Mouse (Mus musculus) mesoderm, embryonic 11.5 days (tissue): ENCODE data around the gene Mtss1l.
A peak's percentile ranks its signal among the peaks of the same experiment; 100 is the strongest.

Experiments used
- DNase-seq: peaks from one replicate; pipeline ENCODE4 v3.0.0-alpha.2; 2012; ENCODE audit warnings: low read depth, low spot score

Mtss1l gene

DNA sequence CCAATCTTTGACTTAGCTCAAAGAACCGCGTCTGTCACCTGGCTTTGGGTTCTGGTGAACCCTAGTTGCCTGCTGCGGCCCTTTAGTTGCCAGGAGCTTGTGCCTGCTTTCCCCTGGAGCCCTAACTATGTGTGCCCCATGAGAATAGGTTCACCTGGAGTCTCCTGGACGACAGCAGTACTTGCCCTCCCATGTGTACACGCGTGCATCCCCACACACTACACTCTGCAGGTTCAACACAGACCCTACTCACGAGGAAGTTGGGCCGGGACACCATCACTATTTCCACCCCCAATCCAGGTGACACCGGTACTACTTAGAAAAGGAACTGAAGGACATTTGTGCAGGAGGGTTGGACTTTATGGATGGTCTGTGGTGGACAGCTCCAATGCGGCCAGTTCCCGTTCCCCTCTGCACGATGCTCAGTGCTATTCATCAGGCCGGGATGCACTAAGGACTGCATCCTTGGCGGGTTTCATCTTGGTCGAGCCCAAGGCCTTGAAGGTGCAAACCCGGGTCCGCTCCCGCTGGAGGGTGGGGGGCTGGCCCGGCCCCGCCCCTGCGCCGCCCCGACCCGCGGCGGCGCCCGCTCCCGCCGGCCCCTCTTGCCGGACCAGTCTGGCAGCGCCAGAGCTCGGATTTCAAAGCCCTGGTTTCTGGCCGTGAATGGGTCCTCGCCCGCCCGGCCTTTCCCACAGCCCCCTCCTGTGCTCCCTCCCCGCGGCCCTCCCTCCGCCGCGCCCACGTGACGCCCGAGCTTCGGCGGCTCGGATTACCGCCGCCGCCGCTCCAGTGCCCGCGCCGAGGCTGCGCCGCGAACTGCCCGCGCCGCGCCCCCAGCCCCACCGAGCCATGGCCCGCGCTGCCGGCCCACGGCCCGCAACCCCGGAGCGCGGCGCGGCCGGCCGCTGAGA, at the start of gene Mtss1l:
Gene Mtss1l, plus strand, starts transcription at position 792 of the 914 bp plus-strand sequence.
- peak; percentile 92 for DNase-seq

DNA sequence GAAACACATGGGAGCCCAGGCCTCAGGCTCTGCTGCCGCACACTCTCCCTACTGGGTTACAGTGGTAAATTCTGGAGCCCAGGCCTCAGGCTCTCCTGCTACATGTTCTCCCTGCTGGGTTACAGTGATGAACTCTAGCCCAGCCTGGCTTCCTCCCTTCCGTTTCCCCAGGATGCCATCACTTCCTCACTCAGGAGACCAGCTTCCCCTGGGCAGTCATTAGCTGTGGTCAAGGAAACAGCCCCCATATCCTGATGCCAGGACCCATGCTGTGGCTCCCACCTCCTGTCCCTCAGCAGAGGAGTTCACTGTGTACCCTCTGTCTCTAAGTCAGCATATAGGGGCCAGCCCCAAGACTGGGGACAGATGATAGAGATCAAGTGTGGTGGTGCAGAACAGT, 49.1 kb upstream of the Mtss1l start:
- DNase-seq = no peak

GRCm38 (mm10) chr8:110673168-110673567, 48.1 kb upstream of the Mtss1l start:
- DNase-seq = no peak

DNA sequence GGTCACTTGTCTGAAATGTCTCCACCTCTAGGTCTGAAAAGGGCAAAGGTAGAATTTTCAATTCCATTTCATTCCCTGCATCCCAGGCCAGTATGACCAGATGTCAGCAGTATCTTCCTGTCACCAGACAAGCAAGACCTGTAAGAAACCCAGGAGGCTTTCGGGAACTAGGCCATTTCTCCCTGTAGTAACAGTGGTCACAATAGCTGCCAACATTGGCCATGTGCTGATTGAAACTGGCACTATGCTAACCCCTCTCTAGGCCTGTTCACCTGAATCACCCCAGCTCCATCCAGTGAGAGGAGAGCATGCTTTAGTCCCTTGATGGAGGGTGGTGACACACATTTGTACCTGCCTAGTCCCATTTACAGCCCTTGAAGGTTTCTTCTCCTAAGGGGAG, 46.7 kb upstream of the Mtss1l start:
- DNase-seq = no peak

DNA sequence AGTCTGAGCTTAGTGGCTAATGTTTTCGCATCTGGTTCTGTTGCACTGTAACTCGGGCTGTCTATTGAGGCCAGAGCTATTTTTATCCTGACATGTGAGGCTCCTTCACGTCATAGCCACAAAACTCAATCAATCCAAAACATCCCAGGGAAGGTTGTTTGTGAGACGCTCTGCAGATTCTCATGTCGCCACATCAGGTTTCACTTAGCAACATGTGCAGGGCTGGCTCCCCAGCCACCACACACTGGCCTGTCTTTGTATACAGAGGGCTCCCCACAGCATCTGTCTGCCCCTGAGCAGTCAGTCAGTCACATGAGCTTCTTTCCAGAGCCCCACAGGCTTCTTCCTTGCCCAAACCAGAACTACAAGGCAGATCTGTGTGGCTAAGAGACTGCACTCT, 44.6 kb upstream of the Mtss1l start:
- DNase-seq = peak; percentile 50

DNA sequence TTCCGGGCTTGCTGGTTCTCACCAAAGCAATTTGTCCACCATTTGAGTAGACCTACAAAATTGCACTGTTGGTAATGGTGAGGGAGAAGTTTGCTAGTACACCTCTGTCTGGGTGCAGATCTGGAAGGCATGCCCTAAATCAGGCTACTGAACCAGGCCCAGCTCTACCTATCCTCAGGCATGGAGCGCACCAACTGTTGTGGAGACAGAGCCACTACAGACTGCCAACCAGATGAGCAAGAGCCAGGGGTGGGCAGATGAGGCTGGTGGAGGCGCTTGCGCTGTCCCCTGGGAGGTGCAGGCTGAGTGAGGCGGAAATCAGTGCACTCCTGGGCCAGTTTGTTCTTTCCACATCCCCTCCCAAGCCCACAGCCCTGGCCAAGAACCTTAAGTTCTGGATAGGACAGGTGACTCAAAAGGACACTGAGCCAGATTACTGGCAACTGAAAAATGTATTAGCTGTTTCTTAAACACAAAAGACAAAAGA, 44.1 kb upstream of the Mtss1l start:
- DNase-seq = no peak

- no peak for DNase-seq
These were observed 42.3 kb upstream of the Mtss1l start for GRCm38 (mm10) chr8:110678989-110679388.

DNA sequence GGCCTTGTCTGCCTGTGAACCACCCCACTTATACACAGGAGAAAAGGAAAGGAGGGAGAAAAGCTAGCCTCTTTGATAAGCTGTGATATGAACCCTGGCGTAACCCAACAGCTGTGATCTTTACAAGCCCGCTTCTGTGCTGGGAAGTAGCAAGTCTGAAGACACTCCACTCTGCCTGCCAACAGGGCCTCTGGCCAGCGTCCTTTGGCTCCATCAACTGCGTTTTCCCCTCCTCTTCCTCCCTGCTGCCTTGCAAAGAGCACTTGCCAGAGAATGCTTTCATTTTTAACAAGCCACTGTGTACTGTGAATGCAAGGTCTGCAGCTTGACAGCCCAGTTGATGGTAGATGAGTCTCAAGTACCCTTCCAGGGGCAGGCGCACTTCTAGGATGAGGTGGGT, 33.5 kb upstream of the Mtss1l start:
- DNase-seq = no peak

- no peak for DNase-seq
These were observed 31.3 kb upstream of the Mtss1l start for GRCm38 (mm10) chr8:110689961-110690360.

GRCm38 (mm10) chr8:110694226-110694625, 27.1 kb upstream of the Mtss1l start:
- no peak for DNase-seq

DNA sequence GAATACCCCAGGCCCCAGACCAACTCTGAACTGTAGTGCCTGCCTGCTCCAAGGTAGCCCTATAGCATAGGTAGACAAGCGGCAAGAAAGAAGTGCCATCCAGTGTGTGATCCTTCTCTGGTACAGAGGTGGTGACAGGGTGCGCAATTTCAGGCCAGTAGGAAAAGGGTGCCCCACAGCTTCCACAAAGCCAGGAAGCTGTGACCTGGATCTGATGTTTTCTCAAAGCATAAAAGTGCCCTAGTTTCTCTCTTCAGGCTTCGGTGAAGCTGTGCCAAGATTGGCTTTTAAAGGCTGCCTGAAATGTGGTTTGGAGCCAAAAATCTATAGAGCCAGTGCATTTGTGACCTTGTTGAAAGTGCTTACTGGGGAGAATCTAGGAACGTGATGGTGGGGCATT, 26.4 kb upstream of the Mtss1l start:
- no peak for DNase-seq

- DNase-seq = no peak
These were observed 25.8 kb upstream of the Mtss1l start for GRCm38 (mm10) chr8:110695431-110695830.

GRCm38 (mm10) chr8:110696051-110696450, 25.2 kb upstream of the Mtss1l start:
- no peak for DNase-seq

DNA sequence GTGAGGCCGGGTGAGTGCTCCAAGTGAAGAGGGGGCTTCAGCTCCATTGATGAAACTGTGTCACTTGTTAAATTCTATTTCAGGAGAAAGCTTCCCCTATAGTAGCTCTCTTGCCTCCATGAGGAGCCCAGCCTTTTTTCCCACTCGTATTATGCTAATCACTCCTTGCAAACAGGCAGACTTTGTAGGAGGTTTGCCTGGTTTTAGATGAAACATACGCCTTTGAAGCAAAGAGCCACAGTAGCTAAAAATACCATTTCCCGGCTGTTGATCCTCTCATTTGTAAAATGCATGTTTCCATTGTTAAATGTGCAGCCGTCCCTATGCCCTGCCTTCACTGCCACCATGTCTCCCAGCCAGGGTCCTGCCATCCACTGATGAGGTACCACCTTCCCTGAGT, 23.7 kb upstream of the Mtss1l start:
- DNase-seq = no peak

GRCm38 (mm10) chr8:110698098-110698497, 23.2 kb upstream of the Mtss1l start:
- DNase-seq = no peak

DNA sequence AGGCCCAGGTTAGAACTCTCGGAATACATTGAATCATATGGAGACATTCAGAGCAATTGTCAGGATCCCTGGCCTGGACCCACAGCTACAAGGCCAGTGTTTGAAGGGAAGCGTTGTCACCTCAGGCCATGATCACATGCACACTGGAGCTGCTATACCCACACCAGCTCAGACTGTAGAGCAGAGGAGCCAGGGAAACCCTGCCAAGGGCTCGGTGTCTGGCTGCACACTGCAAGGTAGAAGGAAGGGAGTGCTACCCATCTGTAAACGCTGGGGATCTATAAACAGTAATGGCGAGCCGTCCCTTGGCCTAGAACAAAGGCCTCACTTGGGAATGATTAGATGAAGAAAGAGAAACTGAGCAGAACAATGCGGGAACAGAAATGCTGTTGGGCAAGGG, 21.8 kb upstream of the Mtss1l start:
- DNase-seq = no peak

- DNase-seq = no peak
These were observed 20.7 kb upstream of the Mtss1l start for GRCm38 (mm10) chr8:110700561-110700960.

- DNase-seq = no peak
These were observed 18.4 kb upstream of the Mtss1l start for GRCm38 (mm10) chr8:110702636-110703459.

- DNase-seq = no peak
These were observed 17.7 kb upstream of the Mtss1l start for GRCm38 (mm10) chr8:110703460-110704061.

DNA sequence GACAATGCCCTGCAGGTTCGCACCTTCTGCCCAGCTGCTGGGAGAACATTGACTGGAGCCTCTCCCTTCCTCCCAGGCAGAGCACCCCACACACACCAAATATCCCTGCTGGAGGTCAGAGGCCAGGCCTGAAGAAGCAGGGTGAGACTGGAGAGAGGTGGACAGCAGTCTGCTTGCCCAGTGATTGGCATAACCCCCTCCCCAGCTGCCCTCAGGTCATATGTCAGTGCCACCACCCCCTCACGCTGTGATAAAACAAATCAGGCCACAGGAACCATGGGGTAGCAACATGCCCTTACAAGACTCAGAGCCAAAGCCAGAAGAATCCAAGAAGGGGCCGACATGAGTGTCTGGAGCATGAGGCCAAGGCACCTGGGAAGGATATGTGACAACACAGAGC, 17.2 kb upstream of the Mtss1l start:
- DNase-seq = no peak

DNA sequence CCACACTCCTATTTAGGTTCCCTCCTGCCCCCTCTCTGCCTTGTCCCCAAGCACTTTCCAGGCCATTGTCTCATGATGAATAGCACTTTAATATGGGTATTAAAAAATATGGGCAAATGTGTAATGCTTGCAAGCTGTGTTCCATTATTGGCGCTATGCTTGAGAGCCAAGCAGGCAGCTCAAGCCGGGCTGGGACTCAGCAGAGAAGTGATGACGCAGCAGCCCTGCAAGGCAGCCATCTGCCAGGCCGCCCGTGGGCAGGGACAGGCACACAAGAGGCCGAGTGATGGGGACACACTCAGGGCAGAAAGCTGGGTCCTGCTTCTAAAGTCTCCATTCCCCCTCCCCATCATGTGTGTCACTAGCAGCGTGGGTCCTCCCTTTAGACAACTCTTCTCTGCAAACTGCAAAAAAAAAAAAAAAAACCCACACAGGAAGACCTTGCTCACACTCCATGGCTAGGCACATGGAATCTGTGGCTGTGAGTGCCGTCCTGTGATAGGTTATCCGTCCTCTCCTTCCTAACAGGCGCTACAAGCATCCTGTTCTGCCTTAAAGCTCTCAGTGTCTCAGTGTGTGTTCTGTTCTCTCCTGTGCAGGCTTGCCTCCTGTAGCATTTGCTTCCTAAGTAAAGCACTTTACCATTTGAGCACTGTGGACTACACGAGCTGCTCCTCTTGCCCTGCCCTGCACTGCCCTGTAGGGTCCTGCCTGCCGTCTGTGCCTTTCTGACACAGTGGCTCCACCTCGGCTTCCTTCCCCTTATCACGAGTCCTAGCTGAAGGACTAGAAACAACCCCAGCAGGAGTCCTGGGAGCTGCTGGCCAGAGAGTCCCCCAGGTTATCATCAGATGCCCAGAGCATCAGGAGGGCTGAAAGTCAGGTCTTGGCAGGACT, 15.6 kb upstream of the Mtss1l start:
- no peak for DNase-seq
